Mouse (Mus musculus): Measurements from ENCODE around the gene Cfap45.

DNA sequence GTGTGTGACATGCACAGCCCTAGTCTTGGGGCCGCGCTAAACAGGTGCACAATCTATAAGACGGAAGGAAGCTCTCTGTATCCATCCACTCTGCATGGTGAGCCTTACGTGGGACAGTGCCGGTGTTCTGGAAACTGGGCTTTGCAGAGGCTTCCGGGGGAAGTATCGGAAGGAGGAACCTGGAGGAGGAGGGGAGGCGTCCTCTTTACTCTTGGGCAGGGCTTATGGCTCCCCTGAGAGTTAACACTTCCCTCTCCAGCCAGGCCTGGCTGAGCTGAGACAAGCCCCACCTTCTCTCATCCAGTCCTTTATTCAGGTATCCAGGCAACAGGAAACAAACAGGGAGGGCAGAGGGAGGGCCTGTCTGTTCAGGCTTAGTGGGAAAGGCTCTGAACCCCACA, 29.9 kb downstream of the Cfap45 start:
- TF ChIP-seq GATA1 (IDR thresholded peaks at IDR 0.05; ENCODE audit: borderline replicate concordance, low read length) = no peak
- TF ChIP-seq FLI1 (IDR thresholded peaks at IDR 0.05; ENCODE audit: low read length) = no peak
